Mouse (Mus musculus) frontal cortex, postnatal 14 days (tissue): ENCODE measurements around the gene Tgfb3.
A peak's percentile ranks its signal among the peaks of the same experiment; 100 is the strongest.

Experiments
- DNase-seq, 2 experiments: peaks; one replicate each; pipeline ENCODE4 v3.0.0; 2022; ENCODE audit warnings: low spot score in 2 of 2

Gene Tgfb3

DNA sequence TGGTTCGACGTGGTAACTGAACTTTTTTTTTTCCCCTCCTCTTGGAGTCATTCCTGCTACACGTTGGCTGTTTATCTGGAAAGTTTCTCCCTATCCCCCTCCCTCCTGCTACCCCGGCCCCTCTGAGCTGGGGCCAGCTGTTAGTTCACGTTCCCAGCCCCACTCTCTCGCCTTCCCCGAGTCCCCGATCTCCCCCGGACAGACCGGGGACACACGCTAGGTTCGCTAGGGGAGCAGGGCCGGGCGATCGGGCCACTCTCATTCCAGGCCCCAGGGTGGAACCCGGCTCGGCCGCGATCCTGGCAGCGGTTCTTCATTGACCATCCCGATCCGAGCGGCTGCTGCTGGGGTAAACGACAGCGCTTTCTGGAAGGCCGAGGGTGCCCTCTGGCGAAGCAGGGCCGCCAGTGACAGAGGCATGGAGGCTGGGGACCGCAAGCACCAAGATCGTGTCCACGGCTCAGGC is 394 bp upstream of the Tgfb3 start:
- peak; percentile 78 to 89 for DNase-seq

DNA sequence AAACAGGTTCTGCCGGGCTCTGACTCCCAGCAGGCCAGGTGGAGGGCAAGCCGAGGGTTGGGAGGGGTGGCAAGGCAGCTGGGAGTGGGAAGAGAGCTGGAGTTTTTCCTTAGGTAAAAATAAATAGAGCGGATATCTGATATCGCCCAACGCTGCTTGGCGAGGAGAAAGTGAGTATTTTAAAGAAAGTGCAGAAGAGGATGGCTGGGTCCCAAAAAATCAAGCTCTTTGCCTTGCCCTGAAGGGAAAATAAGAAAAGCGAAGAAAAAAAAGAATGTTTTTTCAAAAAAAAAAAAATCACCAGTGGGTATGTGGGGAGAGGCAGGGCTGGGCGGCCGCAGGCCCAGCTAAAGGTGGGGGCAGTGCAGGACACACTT is 677 bp downstream of the Tgfb3 start:
- no peak for DNase-seq

DNA sequence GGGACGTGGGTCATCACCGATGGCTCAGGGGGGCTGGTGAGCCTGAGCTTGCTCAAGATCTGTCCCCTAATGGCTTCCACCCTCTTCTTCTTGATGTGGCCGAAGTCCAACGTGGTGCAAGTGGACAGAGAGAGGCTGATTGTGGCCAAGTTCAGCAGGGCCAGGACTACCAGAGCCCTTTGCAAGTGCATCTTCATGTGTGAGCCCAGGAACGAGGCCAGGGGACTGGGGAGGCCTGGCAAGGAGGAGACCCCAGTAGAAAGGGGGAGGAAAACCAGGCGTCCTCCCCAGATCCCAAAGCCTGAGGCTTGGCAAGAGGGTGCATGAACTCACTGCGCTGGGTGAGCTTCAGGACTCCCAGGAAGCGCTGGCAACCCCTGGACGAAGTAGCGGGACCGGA is 1.1 kb downstream of the Tgfb3 start:
- no peak for DNase-seq

DNA sequence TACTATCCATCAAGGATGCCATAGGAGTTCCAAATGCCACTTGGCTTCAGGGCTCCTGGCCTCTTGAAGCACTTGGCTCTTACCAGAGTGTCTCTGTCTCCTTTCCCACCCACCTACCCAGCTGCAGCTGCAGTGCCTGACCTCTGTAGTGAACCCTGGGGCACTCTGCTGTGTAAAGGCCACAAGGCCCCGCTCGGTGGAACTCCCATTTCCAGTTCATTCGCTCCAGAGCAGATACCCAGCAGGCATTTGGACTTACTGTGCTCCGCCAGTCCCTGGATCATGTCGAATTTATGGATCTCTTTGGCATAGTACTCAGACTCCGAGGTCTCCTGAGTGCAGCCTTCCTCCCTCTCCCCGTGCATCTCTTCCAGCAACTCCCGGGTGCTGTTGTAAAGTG is 1.5 kb downstream of the Tgfb3 start:
- no peak for DNase-seq

DNA sequence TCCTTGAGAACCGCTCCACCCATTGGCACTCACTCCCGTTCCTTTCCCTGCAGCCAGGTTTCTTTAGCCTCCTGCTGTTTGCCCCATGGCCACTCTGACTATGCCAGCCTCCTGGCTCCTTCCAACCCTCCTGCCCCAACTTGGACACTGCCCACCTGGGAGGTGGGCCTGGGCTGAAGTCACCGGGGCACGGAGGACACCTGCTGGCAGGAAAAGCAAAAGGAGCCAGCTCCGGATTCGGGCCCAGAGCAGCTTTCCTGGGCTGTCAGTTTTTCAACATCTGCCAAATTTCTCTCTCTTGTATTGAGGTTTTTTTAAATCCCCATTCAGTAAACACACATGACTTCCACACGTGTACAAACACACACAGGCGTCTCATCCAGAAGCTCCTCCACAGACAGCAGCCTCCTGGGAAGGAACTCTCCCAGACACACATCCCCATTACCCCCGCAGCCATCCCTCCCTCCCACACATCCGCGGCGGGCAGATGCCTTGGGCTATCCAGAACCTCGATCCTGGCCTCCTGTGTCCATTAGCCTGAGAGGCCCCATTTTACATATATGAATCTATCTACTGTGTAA is 2.4 kb downstream of the Tgfb3 start:
- peak in 1 of 2 experiments; percentile 34 for DNase-seq

DNA sequence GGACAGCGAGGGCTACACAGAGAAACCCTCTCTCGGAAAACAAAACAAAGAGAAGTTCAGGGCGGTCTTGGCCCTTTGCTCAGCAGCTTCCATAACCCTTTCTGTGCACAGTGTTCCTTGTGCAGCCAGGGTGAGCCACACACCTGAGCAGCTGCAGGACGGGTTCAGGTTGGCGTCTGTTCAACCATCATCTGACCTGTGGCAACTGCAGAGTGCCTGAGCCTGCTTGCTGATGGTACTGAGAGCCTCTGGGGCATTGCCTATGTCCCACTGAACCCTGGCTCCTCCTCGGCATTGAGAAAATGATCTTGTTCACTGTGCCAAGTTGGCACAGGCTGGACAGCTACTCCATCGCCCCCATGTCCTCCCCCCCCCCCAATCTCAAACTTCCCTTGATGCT is 3.5 kb downstream of the Tgfb3 start:
- no peak for DNase-seq

DNA sequence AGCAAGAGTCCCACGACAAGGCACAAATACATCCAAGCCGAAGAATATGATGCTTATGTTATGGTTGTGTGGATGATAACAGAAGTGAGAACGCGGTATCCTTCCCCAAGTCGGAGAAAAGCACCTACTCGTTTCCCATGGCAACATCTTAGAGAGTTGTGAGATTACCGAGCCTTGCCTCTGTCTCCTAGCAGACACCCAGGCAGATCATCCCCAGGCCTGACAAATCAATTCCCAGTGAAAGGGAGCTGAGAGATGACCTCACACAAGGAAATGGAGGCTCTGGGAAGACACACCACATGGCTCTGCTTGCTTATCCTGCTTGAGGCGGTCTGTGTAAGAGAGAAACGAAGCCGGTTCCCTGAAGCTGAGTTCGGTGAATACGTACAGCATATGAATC is 4.2 kb downstream of the Tgfb3 start:
- DNase-seq: peak in 1 of 2 experiments; percentile 32

DNA sequence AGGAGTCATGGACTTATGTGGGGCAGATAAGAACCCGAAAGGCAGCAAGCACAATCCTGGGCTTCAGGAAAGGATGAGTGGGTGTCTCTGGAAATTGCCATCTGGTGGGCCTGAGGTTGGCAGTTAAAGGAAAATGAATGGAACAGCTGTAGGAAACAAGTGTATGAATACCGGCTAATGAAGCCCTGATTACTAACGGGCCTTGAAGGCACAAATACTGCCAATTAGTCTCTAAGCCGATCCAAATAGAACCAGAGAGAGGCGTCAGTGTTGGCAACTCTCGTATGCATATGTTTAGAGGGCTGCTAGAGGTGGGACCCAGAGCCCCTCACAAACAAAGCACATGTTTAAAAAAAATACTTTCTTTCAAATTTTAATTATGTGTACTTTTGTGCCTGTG is 7.4 kb downstream of the Tgfb3 start:
- DNase-seq: no peak

DNA sequence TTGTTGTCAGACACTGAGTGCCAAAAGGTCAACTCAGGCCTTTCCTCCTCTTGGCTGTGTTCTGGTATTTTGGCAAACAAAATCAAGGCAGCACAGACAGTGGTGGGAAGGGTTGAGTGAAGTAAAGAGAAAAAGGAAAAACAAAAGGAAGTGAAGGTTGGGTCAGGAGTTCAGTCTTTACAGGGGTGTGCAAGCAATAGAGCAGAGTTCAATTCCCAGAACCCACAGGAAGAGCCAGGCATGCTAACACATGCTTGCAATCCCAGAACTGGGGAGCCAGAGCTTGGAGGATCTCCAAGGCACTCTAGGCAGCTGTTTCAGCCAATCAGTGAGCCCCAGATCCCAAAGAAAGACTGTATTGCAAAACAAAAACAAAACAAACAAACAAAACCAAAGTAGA is 14.0 kb downstream of the Tgfb3 start:
- no peak for DNase-seq

DNA sequence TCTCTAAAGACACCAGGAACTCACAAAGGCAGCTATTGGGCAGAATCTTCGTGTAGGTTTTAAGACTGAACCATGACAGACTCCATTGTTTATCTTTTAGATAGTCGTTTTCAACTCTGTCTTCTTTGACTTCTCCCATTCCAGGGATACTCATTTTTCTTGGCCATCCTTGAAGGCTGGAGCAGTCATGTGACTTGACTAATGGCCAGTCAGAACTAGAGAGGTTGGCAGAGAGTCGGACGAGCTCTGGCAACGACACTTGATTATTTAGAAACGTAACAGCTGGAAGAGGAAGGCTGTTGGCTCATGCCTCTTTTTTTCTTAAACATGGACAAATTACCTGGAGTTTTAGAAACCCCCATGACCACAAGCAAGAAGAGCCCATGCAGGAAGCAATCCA is 19.5 kb downstream of the Tgfb3 start:
- no peak for DNase-seq

DNA sequence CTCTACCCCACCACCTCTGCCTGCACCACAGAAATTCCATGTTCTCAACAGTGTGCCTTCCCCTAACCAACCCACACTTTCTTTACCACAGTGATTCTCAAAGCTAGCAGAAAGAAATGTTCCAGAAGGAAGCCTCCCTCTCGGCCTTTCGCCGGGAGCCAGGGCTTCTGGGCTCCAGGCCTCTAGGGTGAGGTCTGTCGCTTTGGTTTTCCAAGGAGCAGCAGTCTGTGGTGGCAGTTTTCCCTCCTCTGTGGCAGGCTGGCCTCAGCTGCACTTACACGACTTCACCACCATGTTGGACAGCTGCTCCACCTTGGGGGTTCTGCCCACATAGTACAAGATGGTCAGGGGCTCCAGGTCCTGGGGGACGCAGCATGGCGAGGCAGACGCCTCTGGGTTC is 21.3 kb downstream of the Tgfb3 start:
- DNase-seq: no peak

DNA sequence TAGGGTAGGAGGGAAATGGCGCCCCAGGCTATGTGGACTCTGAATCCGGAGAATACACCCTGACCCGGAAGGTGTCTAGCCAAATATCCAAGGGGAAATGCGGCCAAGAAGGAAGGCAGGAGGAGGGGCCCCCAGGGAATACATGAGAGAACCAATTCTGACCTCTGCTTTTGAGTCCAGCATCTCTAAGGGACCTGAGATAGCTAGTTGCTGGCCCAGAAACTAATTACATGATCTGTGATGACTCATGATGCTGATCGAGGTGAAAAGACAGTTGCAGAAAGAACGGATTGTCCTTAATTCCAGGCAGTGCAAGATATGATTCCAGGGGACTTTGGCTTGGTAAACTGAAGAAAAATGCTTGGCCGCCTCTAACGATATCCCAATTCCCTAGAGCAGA is 21.9 kb downstream of the Tgfb3 start:
- DNase-seq: no peak

DNA sequence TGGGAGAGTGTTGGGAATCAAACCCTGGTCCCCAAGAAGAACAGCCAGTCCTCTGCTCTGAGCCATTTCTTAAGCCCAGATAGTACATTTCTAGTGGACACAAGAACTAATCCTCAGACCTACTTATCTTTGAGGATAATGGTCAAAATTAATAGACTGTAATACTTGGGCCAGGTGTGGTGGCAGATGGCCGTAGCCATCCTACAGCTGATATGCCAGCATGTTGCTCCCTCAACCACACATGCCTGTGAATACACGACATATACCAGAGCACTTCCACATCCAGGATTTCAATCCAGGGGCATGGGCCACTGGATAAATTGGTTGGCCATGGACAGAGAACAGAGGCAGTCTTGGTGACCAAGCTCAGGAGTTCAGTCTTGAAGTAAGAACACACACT is 23.5 kb downstream of the Tgfb3 start:
- no peak for DNase-seq

DNA sequence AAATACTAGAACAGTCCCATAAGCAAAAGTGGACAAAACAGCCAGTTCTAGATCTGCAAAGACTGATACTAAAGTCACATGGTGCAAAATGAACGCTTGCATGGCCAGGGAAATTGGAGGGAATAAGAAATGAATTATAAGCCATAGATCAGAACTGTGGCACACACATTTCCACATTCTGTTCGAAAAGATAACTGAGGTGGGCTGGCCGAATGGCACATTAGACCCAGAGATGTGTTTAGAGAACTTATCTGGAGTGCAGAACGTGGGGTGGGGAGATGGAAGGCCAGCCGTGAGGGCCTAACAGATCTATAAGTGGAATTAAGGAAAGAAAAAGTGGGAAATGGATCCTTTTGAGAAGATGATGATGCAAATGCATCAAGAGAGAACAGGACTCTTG is 27.4 kb downstream of the Tgfb3 start:
- no peak for DNase-seq

DNA sequence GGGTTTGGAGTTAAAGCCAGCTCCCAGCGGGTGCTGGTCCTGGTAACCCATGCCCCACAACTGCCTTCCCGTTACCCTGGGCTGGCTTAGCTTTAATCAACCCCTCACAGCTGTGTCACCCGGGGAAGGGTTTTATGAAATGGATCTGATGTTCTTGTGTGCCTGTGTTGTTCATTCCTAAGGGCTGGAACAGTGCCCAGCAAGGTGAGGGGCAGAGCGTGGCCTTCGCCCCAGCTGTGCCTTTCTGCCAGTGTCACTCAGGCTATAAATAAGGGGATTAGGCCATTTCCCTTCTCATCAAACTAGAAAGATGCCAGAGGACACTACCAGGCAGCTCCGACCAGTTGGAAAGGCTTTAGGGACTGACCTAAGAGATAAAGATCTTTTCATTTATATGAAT is 29.0 kb downstream of the Tgfb3 start:
- no peak for DNase-seq

DNA sequence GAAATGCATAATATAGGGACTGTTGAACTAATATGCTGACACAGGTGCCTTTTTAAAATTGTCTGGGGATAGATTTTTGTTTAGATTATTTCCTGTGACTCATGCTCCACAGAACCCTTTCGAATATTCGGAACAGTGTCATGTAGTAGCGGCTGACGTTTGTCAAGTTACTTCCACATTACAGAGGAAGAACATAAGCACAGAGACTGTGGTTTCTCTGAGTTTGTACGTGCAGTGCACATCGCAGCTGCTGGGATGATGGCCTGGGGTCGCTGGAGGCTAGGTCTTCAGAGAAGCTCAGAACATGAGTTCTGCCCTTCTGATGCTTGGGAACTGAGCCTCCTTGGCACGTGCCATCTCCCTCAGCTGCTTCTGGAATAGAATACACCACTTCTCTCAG is 31.5 kb downstream of the Tgfb3 start:
- no peak for DNase-seq

DNA sequence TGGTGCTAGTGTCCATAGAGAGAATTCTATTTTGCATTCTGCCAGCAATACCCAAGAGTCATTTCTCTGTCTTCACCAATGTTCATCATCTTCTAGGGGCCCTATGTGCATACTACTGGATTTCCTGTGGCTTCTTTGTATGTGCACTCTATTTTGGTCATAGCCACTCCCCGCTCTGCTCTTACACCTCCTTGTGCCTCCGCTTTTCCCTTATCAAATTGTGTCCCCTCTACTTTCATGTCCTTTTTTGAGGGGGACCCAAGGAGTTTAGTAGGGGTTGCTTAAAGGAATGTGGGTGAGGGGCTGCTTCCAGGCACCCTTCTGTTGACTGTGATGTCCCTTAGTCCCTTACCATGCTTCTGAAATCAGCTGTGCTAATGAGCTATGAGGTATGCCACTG is 32.1 kb downstream of the Tgfb3 start:
- no peak for DNase-seq

DNA sequence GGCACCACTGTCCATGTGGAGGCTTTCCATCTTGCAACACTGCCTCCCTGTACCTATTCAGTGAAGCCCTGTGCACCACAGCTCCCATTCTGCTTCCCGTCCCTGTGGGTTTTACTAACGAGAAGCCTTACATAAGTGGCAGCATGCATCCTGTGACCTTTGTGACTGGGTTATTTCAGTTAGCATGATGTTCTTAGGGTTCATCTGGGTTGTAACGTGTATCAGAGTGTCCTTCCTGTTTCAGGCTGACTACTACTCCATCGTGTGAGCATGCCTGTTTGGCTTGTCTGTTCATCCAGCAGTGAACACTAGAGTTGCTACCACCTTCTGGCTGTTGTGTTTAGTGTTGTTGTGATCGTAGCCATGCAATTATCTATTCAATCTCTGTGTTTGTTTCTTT is 32.7 kb downstream of the Tgfb3 start:
- no peak for DNase-seq

DNA sequence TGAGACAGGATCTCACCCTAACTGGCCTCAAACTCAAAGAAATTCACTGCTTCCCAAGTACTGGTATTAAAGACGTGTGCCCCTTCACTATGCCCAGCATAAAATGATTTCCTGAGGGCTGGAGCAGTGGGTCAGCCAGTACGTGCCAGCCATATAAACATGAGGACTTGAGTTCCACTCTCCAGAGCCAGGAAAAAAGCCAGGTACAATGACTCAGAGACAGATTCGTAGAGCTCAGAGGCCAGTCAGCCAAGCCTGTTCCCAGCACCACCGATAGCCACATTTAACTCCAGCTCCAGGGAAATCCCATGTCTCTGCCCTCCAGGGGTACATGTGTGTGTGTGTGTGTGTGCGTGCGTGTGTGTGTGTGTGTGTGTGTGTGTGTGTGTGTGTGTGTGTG is 39.1 kb downstream of the Tgfb3 start:
- no peak for DNase-seq

DNA sequence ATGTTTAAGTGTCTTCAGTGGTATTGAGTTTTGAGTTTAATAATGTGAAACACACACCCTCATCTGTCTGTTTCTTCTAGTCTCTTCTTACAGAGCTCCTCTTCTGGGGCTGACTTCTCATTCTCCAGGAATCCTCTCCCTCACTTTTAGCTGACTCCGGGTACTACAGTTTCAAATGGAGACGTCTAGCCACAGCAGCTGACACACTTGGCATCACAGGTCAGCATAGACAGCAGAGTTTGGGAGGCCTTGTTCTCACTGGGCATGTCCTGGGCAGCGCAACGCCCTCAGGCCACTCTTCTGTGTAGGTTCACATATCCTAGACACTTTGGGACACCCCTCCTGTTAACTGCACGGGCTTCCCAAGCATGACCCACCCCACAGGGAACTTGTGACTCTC is 39.8 kb downstream of the Tgfb3 start:
- DNase-seq: no peak

DNA sequence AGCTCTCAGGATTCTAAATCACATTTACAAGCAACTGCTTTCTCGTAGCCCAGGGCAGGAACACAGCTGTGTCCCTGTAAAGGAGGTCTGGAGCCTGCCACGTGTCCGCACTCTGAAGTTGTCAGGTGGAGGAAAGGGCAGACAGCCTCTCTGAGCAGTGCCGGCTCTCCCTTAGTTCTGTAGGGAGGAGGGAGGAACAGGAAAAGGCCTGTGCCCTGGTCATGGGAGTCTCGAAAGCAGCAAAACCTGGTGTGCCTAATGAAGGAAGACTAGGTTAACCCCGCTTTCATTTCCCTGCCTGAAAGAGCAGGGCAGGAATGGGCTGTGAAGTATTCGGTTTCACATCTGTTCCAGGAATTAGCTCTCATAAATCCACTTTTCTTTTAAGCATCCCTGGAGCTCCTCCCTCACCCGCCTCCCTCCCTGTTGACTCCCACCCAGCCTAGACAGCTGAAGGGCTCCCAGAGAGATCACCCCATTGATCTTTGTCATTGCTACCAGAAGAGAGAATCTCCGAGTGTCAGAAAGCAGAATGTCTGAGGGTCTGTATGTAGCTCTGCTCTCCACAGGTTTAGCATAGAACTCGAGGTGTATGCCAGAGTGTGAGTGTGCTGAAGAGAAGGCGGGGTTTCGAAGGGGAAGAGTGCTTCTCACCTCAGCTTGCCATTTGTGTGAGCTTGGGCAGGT is 41.5 kb downstream of the Tgfb3 start:
- DNase-seq: no peak

DNA sequence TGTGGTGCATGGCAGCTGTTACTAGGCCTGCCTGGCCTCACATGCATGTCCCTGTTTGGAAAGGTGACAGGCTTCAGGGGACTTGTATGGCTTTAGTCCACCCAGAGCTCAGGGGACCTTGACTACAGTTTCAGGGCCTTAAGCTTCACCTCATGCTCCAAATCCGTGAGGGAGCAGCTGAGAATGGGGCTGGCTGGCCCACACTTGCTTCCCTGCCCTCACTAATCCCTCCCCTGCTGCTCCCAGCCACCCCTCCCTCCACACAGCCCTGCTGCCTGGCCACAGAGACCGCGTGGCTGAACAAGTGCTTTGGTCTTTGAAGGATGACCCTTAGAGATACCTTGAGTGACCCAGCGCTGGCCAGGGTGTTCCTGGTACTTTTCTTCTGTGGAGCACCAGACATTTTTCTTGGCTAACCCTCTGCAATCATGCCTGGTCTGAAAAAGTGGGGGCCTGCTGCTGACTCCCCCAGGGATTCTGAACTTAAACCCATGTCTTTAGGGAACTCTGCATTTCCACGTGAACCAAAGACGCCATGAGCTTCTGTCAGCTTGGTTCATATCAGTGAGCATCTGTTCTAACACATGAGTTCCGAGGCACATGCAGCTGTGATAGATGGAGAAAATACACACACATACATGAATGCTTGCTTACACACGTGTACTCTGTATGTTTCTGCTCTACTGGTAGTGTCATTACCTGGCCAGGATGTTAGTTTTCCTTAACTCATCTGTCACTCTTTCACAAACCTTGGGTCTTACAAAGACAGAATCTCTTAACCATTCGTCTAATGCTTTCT is 42.3 kb downstream of the Tgfb3 start:
- DNase-seq: no peak

DNA sequence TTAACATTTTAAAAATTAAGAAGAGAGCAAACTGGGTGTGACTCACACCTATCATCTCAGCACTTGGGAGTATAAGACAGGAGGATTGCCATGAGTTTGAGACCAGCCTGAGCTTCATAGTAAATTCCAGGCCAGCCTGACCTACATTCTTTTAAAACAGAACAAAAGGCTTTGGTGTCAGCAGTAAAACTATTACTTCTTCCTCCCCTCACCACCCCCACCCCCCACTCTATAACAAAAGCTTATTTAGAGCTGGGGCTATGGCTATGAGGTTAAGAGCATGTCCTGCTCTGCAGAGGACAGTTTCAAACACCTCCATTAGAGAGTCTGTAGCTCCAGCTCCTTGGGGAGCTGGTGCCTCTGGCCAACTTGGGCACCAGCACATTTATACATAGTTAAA is 43.3 kb downstream of the Tgfb3 start:
- DNase-seq: no peak
